Mouse (Mus musculus) stomach, postnatal 0 days (tissue): Measurements from ENCODE around the gene Dhx32.

ENCODE experiments used
- CTCF ChIP-seq: IDR thresholded peaks from 2 replicates; pipeline ENCODE4 v1.5.1; 2016; ENCODE audit warnings: antibody characterized with exemption, low read depth, mild to moderate bottlenecking, moderate library complexity
- EP300 ChIP-seq: optimal IDR thresholded peaks from 2 replicates; pipeline ENCODE3; 2016; ENCODE audit warnings: antibody characterized with exemption

- TF ChIP-seq CTCF (no peak), EP300 (no peak)
Measured at GRCm38 (mm10) chr7:133792771-133793170, 10.2 kb upstream of the Dhx32 start.
